Mouse (Mus musculus) cerebellum, adult 2 months (tissue): ENCODE results near the gene Rtl5. TPM values are rescaled to one million over a fixed set of nuclear protein-coding genes. Genes with fewer than 3 reads are reported as not detected.
A peak's percentile ranks its signal among the peaks of the same experiment; 100 is the strongest.

Experiments used
- DNase-seq, 2 experiments: peaks; one replicate each; pipeline ENCODE4 v3.0.0; 2021
- H3K27ac ChIP-seq: fragments of 200-500 bp; 2 replicates; pipeline ENCODE4 v1.5.1; 2012; ENCODE audit warnings: low read length, control low read depth, inconsistent platforms; ENCODE audit not compliant: insufficient read depth
- H3K27me3 ChIP-seq: fragments of 200-500 bp; 2 replicates; pipeline ENCODE4 v1.6.1; 2012; ENCODE audit warnings: inconsistent platforms, mild to moderate bottlenecking, low read length, moderate library complexity; ENCODE audit not compliant: control insufficient read depth, insufficient read depth
- H3K4me1 ChIP-seq: fragments of 200-500 bp; 2 replicates; pipeline ENCODE4 v1.6.1; 2011; ENCODE audit warnings: low read length; ENCODE audit not compliant: control insufficient read depth, insufficient read depth
- H3K4me3 ChIP-seq: fragments of 200-500 bp; replicated peaks from 2 replicates; pipeline ENCODE3; 2011; ENCODE audit warnings: mild to moderate bottlenecking, low read depth, low read length, control low read depth; ENCODE audit not compliant: insufficient read depth
- CTCF ChIP-seq: fragments of 200-500 bp; IDR thresholded peaks from 2 replicates; pipeline ENCODE4 v1.5.1; 2011; ENCODE audit warnings: low read depth, mild to moderate bottlenecking, control low read depth, low read length, moderate library complexity, borderline replicate concordance; ENCODE audit not compliant: insufficient read depth
- POLR2A ChIP-seq: fragments of 200-500 bp; IDR thresholded peaks from 2 replicates; pipeline ENCODE4 v1.6.1; 2011; ENCODE audit warnings: low read length, control low read depth, borderline replicate concordance; ENCODE audit not compliant: insufficient read depth
- WGBS: fragments of 180-500 bp; shearing (Covaris S2); methylation state at CpG from one replicate; pipeline ENCODE4 v1.1.7; 2018; 5-methylcytosine and 5-hydroxymethylcytosine counted together
- polyA plus RNA-seq: library from polyadenylated mRNA; depleted of rRNA; stranded (reverse); fragments of >200 nt; gene quantifications from 2 replicates; pipeline ENCODE4 v1.2.3, GENCODE M21; 2012

Rtl5 gene
- polyA plus RNA-seq, 1 experiment: 16.1 TPM

- Histone ChIP-seq H3K27me3 (no peaks in the 10 kb centered on the region), H3K4me1 (no peaks in the 10 kb centered on the region; the same call in 1 of the 2 replicates), H3K4me3 (no peak overlapping the region), H3K27ac (no peak overlapping the region)
- DNase-seq: no peak
- no peak for TF ChIP-seq CTCF
- TF ChIP-seq POLR2A: no peak
- 79% methylated on average over 3 of the region's 3 CpGs for WGBS
These were observed 19.5 kb upstream of the Rtl5 start for GRCm38 (mm10) chrX:102090605-102091004.

GRCm38 (mm10) chrX:102085798-102086443 is 14.8 kb upstream of the Rtl5 start:
- Histone ChIP-seq H3K4me3 (no peak overlapping the region), H3K27me3 (no peaks in the 10 kb centered on the region), H3K4me1 (peaks cover 17% of the 10 kb centered on the region), H3K27ac (no peak overlapping the region)
- no peak for TF ChIP-seq CTCF
- TF ChIP-seq POLR2A: no peak
- DNase-seq: no peak
- WGBS: 88% methylated on average over 8 of the region's 8 CpGs

GRCm38 (mm10) chrX:102082340-102082739 is 11.2 kb upstream of the Rtl5 start:
- Histone ChIP-seq H3K27ac (peak overlapping the region; percentile 66), H3K4me1 (peaks cover 25% of the 10 kb centered on the region), H3K27me3 (no peaks in the 10 kb centered on the region), H3K4me3 (no peak overlapping the region)
- WGBS: 23% methylated on average over 5 of the region's 5 CpGs
- peak; percentile 36 to 39 for DNase-seq
- TF ChIP-seq CTCF: no peak

- Histone ChIP-seq H3K4me3 (no peak overlapping the region), H3K27me3 (no peaks in the 10 kb centered on the region), H3K4me1 (peaks cover 27% of the 10 kb centered on the region), H3K27ac (peak overlapping the region; percentile 66)
- peak; percentile 46 to 73 for DNase-seq
- TF ChIP-seq CTCF: no peak
- no peak for TF ChIP-seq POLR2A
- WGBS: 26% methylated on average over 7 of the region's 7 CpGs
These were observed 10.6 kb upstream of the Rtl5 start for GRCm38 (mm10) chrX:102081573-102082279.

GRCm38 (mm10) chrX:102081076-102081475 is 10.0 kb upstream of the Rtl5 start:
- H3K4me3 ChIP-seq: no peak overlapping the region
- no peak for DNase-seq
- H3K27me3 ChIP-seq: no peaks in the 10 kb centered on the region
- 40% methylated on average over 10 of the region's 10 CpGs for WGBS
- peaks cover 27% of the 10 kb centered on the region for H3K4me1 ChIP-seq
- H3K27ac ChIP-seq: no peak overlapping the region
- TF ChIP-seq POLR2A (no peak), CTCF (no peak)

GRCm38 (mm10) chrX:102076886-102077765 is 6.0 kb upstream of the Rtl5 start:
- peak; percentile 33 to 69 for DNase-seq
- Histone ChIP-seq H3K4me1 (peaks cover 16% of the 10 kb centered on the region), H3K27me3 (no peaks in the 10 kb centered on the region), H3K27ac (no peak overlapping the region), H3K4me3 (no peak overlapping the region)
- TF ChIP-seq CTCF (no peak), POLR2A (no peak)
- 26% methylated on average over 7 of the region's 7 CpGs for WGBS

GRCm38 (mm10) chrX:102075158-102075557 is 4.1 kb upstream of the Rtl5 start:
- WGBS: 69% methylated on average over 4 of the region's 4 CpGs
- H3K27me3 ChIP-seq: no peaks in the 10 kb centered on the region
- no peak for TF ChIP-seq CTCF
- TF ChIP-seq POLR2A: no peak
- H3K27ac ChIP-seq: no peak overlapping the region
- peaks cover 10% of the 10 kb centered on the region for H3K4me1 ChIP-seq
- H3K4me3 ChIP-seq: no peak overlapping the region
- no peak for DNase-seq
